9 mouse cellular contexts compared by ENCODE assay signal in genomic region chr11:55471467-55471866, GRCm38 (mm10). TPM values are rescaled to one million over a fixed set of nuclear protein-coding genes. Genes with fewer than 3 reads are reported as not detected.
DNase-seq lines count a peak whose midpoint lies in the region; ATAC-seq lines count a peak whose summit lies in the region.
"Had no signal": no experiment of that assay in that cellular context is flagged by ENCODE, and none has a peak within 500 bp of the region (broad histone marks: within the 10 kb centered on the region; RNA-seq: fewer than 3 reads in every experiment).

No protein-coding gene starts in this region.

- no peak overlapping the region for H3K27ac ChIP-seq in lung, embryonic 16.5 days (ENCODE audit: low read length)
- no peak overlapping the region for H3K27ac ChIP-seq in forebrain, embryonic 12.5 days
- no peak overlapping the region for H3K27ac ChIP-seq in limb, embryonic 12.5 days
- H3K27ac ChIP-seq in neural tube, embryonic 15.5 days (replicated peaks), result no peak overlapping the region

- H3K9ac ChIP-seq in lung, embryonic 16.5 days (ENCODE audit: low read length), result peak overlapping the region; percentile 95
- no peak overlapping the region for H3K9ac ChIP-seq in forebrain, embryonic 12.5 days
- peak overlapping the region; percentile 99; the same call in 1 of the 2 replicates for H3K9ac ChIP-seq in limb, embryonic 12.5 days (replicated peaks)
- no peak overlapping the region for H3K9ac ChIP-seq in neural tube, embryonic 15.5 days (replicated peaks)

- H3K36me3 ChIP-seq in lung, embryonic 16.5 days (ENCODE audit: control insufficient read depth, insufficient read depth, low read length), result peaks cover 2% of the 10 kb centered on the region; the same call in 1 of the 2 replicates
- peaks cover 31% of the 10 kb centered on the region for H3K36me3 ChIP-seq in forebrain, embryonic 12.5 days (replicated peaks)
- peaks cover 37% of the 10 kb centered on the region for H3K36me3 ChIP-seq in limb, embryonic 12.5 days
- H3K36me3 ChIP-seq in neural tube, embryonic 15.5 days, result peaks cover 6% of the 10 kb centered on the region; the same call in 1 of the 2 replicates

- H3K4me2 ChIP-seq in lung, embryonic 16.5 days (ENCODE audit: low read depth, low read length), result peak overlapping the region; percentile 84
- H3K4me2 ChIP-seq in forebrain, embryonic 12.5 days, result peak overlapping the region; percentile 79
- peak overlapping the region; percentile 71 for H3K4me2 ChIP-seq in limb, embryonic 12.5 days
- peak overlapping the region; percentile 83 for H3K4me2 ChIP-seq in neural tube, embryonic 15.5 days

- no peak for DNase-seq in lung, postnatal 14 days
- DNase-seq in thymus, postnatal 25 days, result no peak
- no peak for DNase-seq in frontal cortex, postnatal 25 days (ENCODE audit: low spot score in 2 of 2)
- DNase-seq: lung, adult 2 months had no signal

- H3K4me1 ChIP-seq in lung, embryonic 16.5 days (replicated peaks; ENCODE audit: control insufficient read depth, insufficient read depth, low read length), result peaks cover 23% of the 10 kb centered on the region
- H3K4me1 ChIP-seq in forebrain, embryonic 12.5 days, result peaks cover 24% of the 10 kb centered on the region
- H3K4me1 ChIP-seq in limb, embryonic 12.5 days (replicated peaks), result peaks cover 16% of the 10 kb centered on the region
- peaks cover 43% of the 10 kb centered on the region for H3K4me1 ChIP-seq in neural tube, embryonic 15.5 days

- no peaks in the 10 kb centered on the region for H3K27me3 ChIP-seq in lung, embryonic 16.5 days (ENCODE audit: control insufficient read depth, insufficient read depth, low read depth, low read length)
- no peaks in the 10 kb centered on the region for H3K27me3 ChIP-seq in forebrain, embryonic 12.5 days
- H3K27me3 ChIP-seq in limb, embryonic 12.5 days, result no peaks in the 10 kb centered on the region
- H3K27me3 ChIP-seq in neural tube, embryonic 15.5 days (replicated peaks), result no peaks in the 10 kb centered on the region

- no peaks in the 10 kb centered on the region for H3K9me3 ChIP-seq in lung, embryonic 16.5 days (ENCODE audit: control insufficient read depth, low read length)
- no peaks in the 10 kb centered on the region for H3K9me3 ChIP-seq in forebrain, embryonic 12.5 days
- no peaks in the 10 kb centered on the region for H3K9me3 ChIP-seq in limb, embryonic 12.5 days
- no peaks in the 10 kb centered on the region for H3K9me3 ChIP-seq in neural tube, embryonic 15.5 days (replicated peaks)

- no peak for ATAC-seq in lung, embryonic 16.5 days (ENCODE audit: low read depth)
- no peak for ATAC-seq in forebrain, embryonic 12.5 days (ENCODE audit: low FRiP score)
- ATAC-seq in limb, embryonic 12.5 days (ENCODE audit: insufficient number of reproducible peaks, insufficient read depth, low FRiP score, low TSS enrichment, low read depth), result no peak
- no peak for ATAC-seq in neural tube, embryonic 15.5 days (ENCODE audit: low FRiP score)
- ATAC-seq in inflammation-experienced regulatory T-cells, adult 6 months, result no peak

- H3K4me3 ChIP-seq in lung, embryonic 16.5 days (ENCODE audit: low read length), result peak overlapping the region; percentile 95
- H3K4me3 ChIP-seq in forebrain, embryonic 12.5 days (replicated peaks), result peak overlapping the region; percentile 96
- peak overlapping the region; percentile 98 for H3K4me3 ChIP-seq in limb, embryonic 12.5 days (replicated peaks)
- peak overlapping the region; percentile 96 for H3K4me3 ChIP-seq in neural tube, embryonic 15.5 days (replicated peaks)

- 83% methylated on average over 7 of the region's 7 CpGs for WGBS in lung, embryonic 16.5 days
- WGBS in forebrain, embryonic 12.5 days, result 97% methylated on average over 7 of the region's 7 CpGs
- 94% methylated on average over 7 of the region's 7 CpGs for WGBS in limb, embryonic 12.5 days
- WGBS in neural tube, embryonic 15.5 days, result 94% methylated on average over 7 of the region's 7 CpGs

RNA-seq across cellular contexts. Expression of gene G3bp1, which starts 2.0 kb away (rescaled TPM):
- 141 and 152 TPM in 2 replicates for polyA plus RNA-seq in lung, embryonic 16.5 days (2015; fragmentation: Nextera tagmentation; extraction: Ambion mirVana)
- polyA plus RNA-seq in forebrain, embryonic 12.5 days (2016; fragmentation: Nextera tagmentation; extraction: Ambion mirVana), result 239 and 249 TPM in 2 replicates
- 246 and 248 TPM in 2 replicates for polyA plus RNA-seq in limb, embryonic 12.5 days (2016; fragmentation: Nextera tagmentation; extraction: Ambion mirVana)
- polyA plus RNA-seq in neural tube, embryonic 15.5 days (2015; fragmentation: Nextera tagmentation; extraction: Ambion mirVana), result 91.5 and 115 TPM in 2 replicates
- polyA plus RNA-seq in inflammation-experienced regulatory T-cells, adult 6 months (2017; shearing (Covaris generic)), result 10 to 100 TPM; 63.4 to 72.4 (median 65.1) TPM

RNA-seq across cellular contexts. Expression of gene Atox1, which starts 10.4 kb away (rescaled TPM):
- polyA plus RNA-seq in lung, embryonic 16.5 days (2015; fragmentation: Nextera tagmentation; extraction: Ambion mirVana), result 581 and 600 TPM in 2 replicates
- 211 TPM in 2 replicates for polyA plus RNA-seq in forebrain, embryonic 12.5 days (2016; fragmentation: Nextera tagmentation; extraction: Ambion mirVana)
- polyA plus RNA-seq in limb, embryonic 12.5 days (2016; fragmentation: Nextera tagmentation; extraction: Ambion mirVana), result 264 and 265 TPM in 2 replicates
- polyA plus RNA-seq in neural tube, embryonic 15.5 days (2015; fragmentation: Nextera tagmentation; extraction: Ambion mirVana), result 303 and 338 TPM in 2 replicates
- 100 to 1,000 TPM; 193 to 267 (median 197) TPM for polyA plus RNA-seq in inflammation-experienced regulatory T-cells, adult 6 months (2017; shearing (Covaris generic))

RNA-seq across cellular contexts. Expression of gene Sparc, which starts 48.5 kb away (rescaled TPM):
- 2,256 and 2,274 TPM in 2 replicates for polyA plus RNA-seq in lung, embryonic 16.5 days (2015; fragmentation: Nextera tagmentation; extraction: Ambion mirVana)
- polyA plus RNA-seq in forebrain, embryonic 12.5 days (2016; fragmentation: Nextera tagmentation; extraction: Ambion mirVana), result 329 and 395 TPM in 2 replicates
- 444 and 488 TPM in 2 replicates for polyA plus RNA-seq in limb, embryonic 12.5 days (2016; fragmentation: Nextera tagmentation; extraction: Ambion mirVana)
- polyA plus RNA-seq in neural tube, embryonic 15.5 days (2015; fragmentation: Nextera tagmentation; extraction: Ambion mirVana), result 747 and 833 TPM in 2 replicates
- polyA plus RNA-seq in inflammation-experienced regulatory T-cells, adult 6 months (2017; shearing (Covaris generic)), result not detected

Comparison
In these comparisons a context has a peak if more than half of its experiments do, and no peak if none do; other contexts are left out.
1. H3K9ac ChIP-seq: peak in lung, embryonic 16.5 days (single experiment) and limb, embryonic 12.5 days (single experiment); none in forebrain, embryonic 12.5 days (single experiment) and neural tube, embryonic 15.5 days (single experiment).
2. RNA of gene Sparc, which starts 48.5 kb away (polyA plus RNA-seq): 2,256 to 2,274 TPM in lung, embryonic 16.5 days, 747 to 833 TPM in neural tube, embryonic 15.5 days, 444 to 488 TPM in limb, embryonic 12.5 days and 329 to 395 TPM in forebrain, embryonic 12.5 days; not detected in inflammation-experienced regulatory T-cells, adult 6 months; every median in the first group is over 100 times any median in the second.
3. Peak in every context shown above with its lines, with median percentiles within 50 percentile points of each other: H3K4me2 ChIP-seq and H3K4me3 ChIP-seq.